Mouse (Mus musculus): ENCODE measurements around the gene Cars. TPM values are rescaled to one million over a fixed set of nuclear protein-coding genes. Genes with fewer than 3 reads are reported as not detected.

Gene Cars
- polyA plus RNA-seq, 1 experiment = 14.5 TPM

DNA sequence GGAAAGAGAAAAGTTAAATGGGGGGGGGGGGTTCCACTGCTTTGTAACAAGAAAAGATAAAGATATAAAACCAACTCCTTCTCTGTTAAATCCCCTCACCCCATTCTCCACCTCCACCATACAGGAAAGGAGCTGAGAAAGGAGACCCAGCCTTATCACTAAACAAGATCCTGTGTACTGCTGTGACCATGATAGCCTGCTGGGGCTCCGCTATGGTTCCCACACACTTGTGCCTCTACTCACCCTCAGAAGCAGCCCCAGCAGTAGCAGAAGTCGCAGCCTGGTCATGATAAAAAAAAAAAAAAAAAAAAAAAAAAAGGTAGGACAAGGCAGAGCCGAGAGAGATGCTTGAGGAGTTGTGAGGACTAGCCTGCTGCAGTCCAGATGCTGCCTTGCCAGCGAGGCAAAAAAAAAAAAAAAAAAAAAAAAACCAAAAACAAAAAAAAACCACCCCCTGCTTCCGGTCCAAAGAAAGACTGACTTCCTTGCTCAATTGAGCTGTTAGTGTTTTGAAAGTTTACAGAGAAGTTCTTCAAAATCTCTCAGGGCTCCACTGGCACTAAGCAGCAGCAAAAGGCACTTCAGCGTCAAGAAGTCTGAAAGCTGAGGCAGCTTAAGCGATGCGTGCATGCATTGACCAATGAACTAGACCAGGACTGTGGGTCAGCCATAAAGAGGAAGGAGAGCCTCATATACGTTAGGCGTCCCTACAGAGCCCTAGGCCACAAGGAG is 27.8 kb upstream of the Cars start:
- Histone ChIP-seq H3K27me3 (ENCODE audit: control insufficient read depth, insufficient read depth, low read length) (no peaks in the 10 kb centered on the region), H3K4me3 (ENCODE audit: control insufficient read depth, low read depth, low read length) (no peak overlapping the region), H3K4me1 (ENCODE audit: control insufficient read depth, insufficient read depth, low read length) (no peaks in the 10 kb centered on the region), H3K36me3 (ENCODE audit: control insufficient read depth, insufficient read depth, low read length) (no peaks in the 10 kb centered on the region), H3K27ac (ENCODE audit: control insufficient read depth, insufficient read depth, low read depth, low read length) (no peak overlapping the region)
- TF ChIP-seq CTCF (IDR thresholded peaks at IDR 0.05; ENCODE audit: control insufficient read depth, insufficient read depth, insufficient replicate concordance, low read depth, low read length) (no peak), POLR2A (IDR thresholded peaks at IDR 0.05; ENCODE audit: control insufficient read depth, low read depth, low read length) (no peak)

DNA sequence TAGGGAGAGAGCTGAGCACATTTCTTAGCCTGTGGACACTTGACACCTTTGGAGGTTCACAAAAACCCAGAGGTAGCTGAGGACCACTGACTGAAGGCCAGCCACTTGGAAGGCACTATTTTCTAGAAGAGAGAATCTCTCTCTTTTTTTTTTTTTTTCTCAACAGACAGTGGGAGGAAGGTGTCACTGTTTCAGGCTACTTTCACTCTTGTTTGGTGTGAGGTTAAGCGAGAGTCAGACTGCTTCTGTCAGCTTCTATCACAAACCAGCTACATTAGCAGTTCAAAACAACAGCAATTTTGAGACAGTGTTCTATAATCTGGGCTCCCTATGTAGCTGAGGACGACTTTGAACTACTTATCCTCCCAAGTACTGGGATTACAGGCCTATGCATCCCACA is 26.3 kb upstream of the Cars start:
- no peak overlapping the region for H3K27ac ChIP-seq (ENCODE audit: control insufficient read depth, insufficient read depth, low read depth, low read length)
- H3K27me3 ChIP-seq (ENCODE audit: control insufficient read depth, insufficient read depth, low read length) = no peaks in the 10 kb centered on the region
- no peak for TF ChIP-seq POLR2A (IDR thresholded peaks at IDR 0.05; ENCODE audit: control insufficient read depth, low read depth, low read length)
- TF ChIP-seq CTCF (IDR thresholded peaks at IDR 0.05; ENCODE audit: control insufficient read depth, insufficient read depth, insufficient replicate concordance, low read depth, low read length) = no peak
- H3K4me3 ChIP-seq (ENCODE audit: control insufficient read depth, low read depth, low read length) = no peak overlapping the region
- no peaks in the 10 kb centered on the region for H3K4me1 ChIP-seq (ENCODE audit: control insufficient read depth, insufficient read depth, low read length)
- H3K36me3 ChIP-seq (ENCODE audit: control insufficient read depth, insufficient read depth, low read length) = no peaks in the 10 kb centered on the region

DNA sequence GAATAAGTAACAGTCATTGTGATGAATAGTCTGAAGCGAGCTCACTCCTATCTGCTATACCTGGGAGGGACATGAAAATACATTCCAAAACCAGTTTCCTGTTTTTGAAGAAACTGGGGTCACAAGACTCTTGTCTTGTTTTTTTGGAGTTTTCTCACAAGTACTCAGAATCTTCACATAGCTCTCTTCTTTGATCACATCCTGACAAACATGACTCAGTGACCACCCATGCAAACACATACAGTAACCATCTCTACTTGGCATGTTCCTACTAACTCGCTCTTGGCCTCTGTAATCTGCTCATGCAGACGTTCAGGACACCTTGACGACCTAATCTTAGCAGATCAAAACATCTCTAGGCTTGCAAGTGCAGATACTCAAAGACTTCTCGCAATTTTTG is 25.3 kb upstream of the Cars start:
- no peaks in the 10 kb centered on the region for H3K4me1 ChIP-seq (ENCODE audit: control insufficient read depth, insufficient read depth, low read length)
- TF ChIP-seq POLR2A (IDR thresholded peaks at IDR 0.05; ENCODE audit: control insufficient read depth, low read depth, low read length) (no peak), CTCF (IDR thresholded peaks at IDR 0.05; ENCODE audit: control insufficient read depth, insufficient read depth, insufficient replicate concordance, low read depth, low read length) (no peak)
- no peak overlapping the region for H3K27ac ChIP-seq (ENCODE audit: control insufficient read depth, insufficient read depth, low read depth, low read length)
- H3K4me3 ChIP-seq (ENCODE audit: control insufficient read depth, low read depth, low read length) = no peak overlapping the region
- no peaks in the 10 kb centered on the region for H3K36me3 ChIP-seq (ENCODE audit: control insufficient read depth, insufficient read depth, low read length)
- no peaks in the 10 kb centered on the region for H3K27me3 ChIP-seq (ENCODE audit: control insufficient read depth, insufficient read depth, low read length)

DNA sequence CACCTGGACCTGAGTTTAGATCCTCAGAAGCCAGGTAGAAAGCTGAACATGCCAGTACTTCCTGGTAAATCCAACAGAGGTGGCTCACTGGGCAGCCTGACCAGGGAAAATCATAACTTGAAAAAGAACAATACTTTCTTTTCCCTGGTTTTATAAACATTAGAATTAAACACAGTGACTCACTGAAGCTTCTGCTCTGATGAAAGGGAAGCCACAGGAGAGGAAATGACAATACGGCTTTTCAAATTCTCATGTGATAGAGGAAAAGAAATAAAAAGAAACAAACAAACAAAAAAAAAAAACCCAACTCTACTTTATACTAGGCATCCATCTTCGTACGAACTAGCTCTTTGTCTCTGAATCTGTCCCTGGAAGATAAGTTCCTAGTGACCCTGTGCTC is 24.7 kb upstream of the Cars start:
- TF ChIP-seq CTCF (IDR thresholded peaks at IDR 0.05; ENCODE audit: control insufficient read depth, insufficient read depth, insufficient replicate concordance, low read depth, low read length) (no peak), POLR2A (IDR thresholded peaks at IDR 0.05; ENCODE audit: control insufficient read depth, low read depth, low read length) (no peak)
- Histone ChIP-seq H3K4me3 (ENCODE audit: control insufficient read depth, low read depth, low read length) (no peak overlapping the region), H3K4me1 (ENCODE audit: control insufficient read depth, insufficient read depth, low read length) (no peaks in the 10 kb centered on the region), H3K27ac (ENCODE audit: control insufficient read depth, insufficient read depth, low read depth, low read length) (no peak overlapping the region), H3K36me3 (ENCODE audit: control insufficient read depth, insufficient read depth, low read length) (no peaks in the 10 kb centered on the region), H3K27me3 (ENCODE audit: control insufficient read depth, insufficient read depth, low read length) (no peaks in the 10 kb centered on the region)

DNA sequence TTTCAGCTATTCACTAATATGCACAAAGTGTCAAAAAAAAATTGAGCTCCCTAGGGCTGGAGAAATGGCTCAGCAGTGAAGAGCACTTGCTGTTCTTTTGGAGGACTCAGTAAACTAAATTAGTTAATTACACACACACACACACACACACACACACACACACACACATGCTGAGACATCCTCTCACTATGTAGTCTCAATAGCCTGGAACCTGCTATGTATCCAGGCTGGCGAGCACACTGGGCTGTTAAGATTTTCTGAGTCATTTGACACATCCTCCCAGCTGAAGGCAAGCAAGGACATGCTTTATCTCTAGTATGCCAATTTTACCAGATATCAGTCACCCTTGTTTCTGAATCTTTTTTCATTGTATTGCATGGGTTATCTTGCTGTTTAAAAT is 21.1 kb upstream of the Cars start:
- Histone ChIP-seq H3K4me3 (ENCODE audit: control insufficient read depth, low read depth, low read length) (no peak overlapping the region), H3K27me3 (ENCODE audit: control insufficient read depth, insufficient read depth, low read length) (no peaks in the 10 kb centered on the region), H3K36me3 (ENCODE audit: control insufficient read depth, insufficient read depth, low read length) (no peaks in the 10 kb centered on the region), H3K27ac (ENCODE audit: control insufficient read depth, insufficient read depth, low read depth, low read length) (no peak overlapping the region), H3K4me1 (ENCODE audit: control insufficient read depth, insufficient read depth, low read length) (no peaks in the 10 kb centered on the region)
- no peak for TF ChIP-seq POLR2A (IDR thresholded peaks at IDR 0.05; ENCODE audit: control insufficient read depth, low read depth, low read length)
- TF ChIP-seq CTCF (IDR thresholded peaks at IDR 0.05; ENCODE audit: control insufficient read depth, insufficient read depth, insufficient replicate concordance, low read depth, low read length) = no peak

DNA sequence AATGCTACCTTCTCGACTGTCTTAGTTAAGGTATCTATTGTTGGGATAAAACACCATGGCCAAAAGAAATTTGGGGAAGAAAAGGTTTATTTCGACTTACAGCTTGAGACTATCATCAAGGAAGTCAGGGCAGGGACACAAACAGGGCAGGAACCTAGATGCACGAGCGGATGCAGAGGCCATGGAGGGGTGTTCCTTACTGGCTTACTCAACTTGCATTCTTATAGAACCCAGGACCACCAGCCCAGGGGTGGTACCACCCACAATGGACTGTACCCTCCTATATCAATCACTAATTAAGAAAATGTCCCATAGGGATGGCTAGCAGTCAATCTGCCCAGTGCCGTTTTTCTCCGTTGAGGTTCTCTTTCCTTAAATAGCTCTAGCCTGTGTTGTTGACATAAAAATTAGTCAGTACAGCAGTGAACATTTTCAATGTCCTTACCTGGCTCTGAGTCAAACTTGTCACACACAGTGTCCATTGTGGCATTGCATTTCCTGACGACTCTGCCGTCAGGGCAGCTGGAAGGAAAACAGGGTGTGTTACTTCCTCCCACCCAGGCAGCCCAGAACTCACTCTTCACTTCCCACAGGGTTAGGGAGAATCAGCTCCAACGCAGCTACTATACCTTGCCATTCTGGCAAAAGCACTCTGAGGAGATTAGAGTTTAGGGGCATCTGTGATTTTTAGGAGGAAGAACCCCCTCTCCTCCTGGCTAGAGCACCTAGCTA is 14.7 kb upstream of the Cars start:
- H3K4me3 ChIP-seq (ENCODE audit: control insufficient read depth, low read depth, low read length) = no peak overlapping the region
- no peaks in the 10 kb centered on the region for H3K4me1 ChIP-seq (ENCODE audit: control insufficient read depth, insufficient read depth, low read length)
- no peaks in the 10 kb centered on the region for H3K36me3 ChIP-seq (ENCODE audit: control insufficient read depth, insufficient read depth, low read length)
- no peak for TF ChIP-seq CTCF (IDR thresholded peaks at IDR 0.05; ENCODE audit: control insufficient read depth, insufficient read depth, insufficient replicate concordance, low read depth, low read length)
- no peak for TF ChIP-seq POLR2A (IDR thresholded peaks at IDR 0.05; ENCODE audit: control insufficient read depth, low read depth, low read length)
- no peaks in the 10 kb centered on the region for H3K27me3 ChIP-seq (ENCODE audit: control insufficient read depth, insufficient read depth, low read length)
- no peak overlapping the region for H3K27ac ChIP-seq (ENCODE audit: control insufficient read depth, insufficient read depth, low read depth, low read length)

DNA sequence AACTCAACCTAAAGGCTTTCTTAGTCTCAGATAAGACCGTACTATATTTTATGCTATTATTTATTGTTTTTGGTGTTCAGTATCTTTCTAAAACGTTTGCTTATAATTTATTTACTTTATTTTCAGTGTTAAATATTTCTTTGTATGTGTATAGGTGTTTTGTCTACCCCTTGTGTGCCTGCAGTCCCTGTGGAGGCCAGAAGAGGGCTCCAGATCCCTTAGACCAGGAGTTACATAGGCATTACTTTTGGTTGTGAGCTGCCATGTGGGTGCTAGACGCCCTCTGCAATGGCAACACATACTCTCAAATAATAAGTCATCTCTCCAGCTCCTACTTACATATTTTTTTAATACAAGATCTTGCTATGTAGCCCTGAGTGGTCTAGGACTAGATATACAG is 12.3 kb upstream of the Cars start:
- H3K27ac ChIP-seq (ENCODE audit: control insufficient read depth, insufficient read depth, low read depth, low read length) = no peak overlapping the region
- TF ChIP-seq POLR2A (IDR thresholded peaks at IDR 0.05; ENCODE audit: control insufficient read depth, low read depth, low read length) = no peak
- TF ChIP-seq CTCF (IDR thresholded peaks at IDR 0.05; ENCODE audit: control insufficient read depth, insufficient read depth, insufficient replicate concordance, low read depth, low read length) = peak; percentile 39; the same call in 1 of the 2 replicates
- no peaks in the 10 kb centered on the region for H3K4me1 ChIP-seq (ENCODE audit: control insufficient read depth, insufficient read depth, low read length)
- H3K4me3 ChIP-seq (ENCODE audit: control insufficient read depth, low read depth, low read length) = no peak overlapping the region
- H3K36me3 ChIP-seq (ENCODE audit: control insufficient read depth, insufficient read depth, low read length) = no peaks in the 10 kb centered on the region
- H3K27me3 ChIP-seq (ENCODE audit: control insufficient read depth, insufficient read depth, low read length) = no peaks in the 10 kb centered on the region
